Mouse (Mus musculus) ES-E14 (cell line): ENCODE results near the gene Rgs10.

Source experiments
- HCFC1 ChIP-seq: IDR thresholded peaks from 2 replicates; pipeline ENCODE4 v1.6.1; 2012; ENCODE audit warnings: low read length, inconsistent platforms, borderline replicate concordance; ENCODE audit not compliant: insufficient read depth
- MAFK ChIP-seq: IDR thresholded peaks from 2 replicates; pipeline ENCODE4 v1.6.1; 2014; ENCODE audit warnings: mild to moderate bottlenecking, low read depth, low read length, inconsistent platforms; ENCODE audit not compliant: insufficient read depth
- ZNF384 ChIP-seq: IDR thresholded peaks from 2 replicates; pipeline ENCODE4 v1.6.1; 2012; ENCODE audit warnings: low read depth, low read length, inconsistent platforms

DNA sequence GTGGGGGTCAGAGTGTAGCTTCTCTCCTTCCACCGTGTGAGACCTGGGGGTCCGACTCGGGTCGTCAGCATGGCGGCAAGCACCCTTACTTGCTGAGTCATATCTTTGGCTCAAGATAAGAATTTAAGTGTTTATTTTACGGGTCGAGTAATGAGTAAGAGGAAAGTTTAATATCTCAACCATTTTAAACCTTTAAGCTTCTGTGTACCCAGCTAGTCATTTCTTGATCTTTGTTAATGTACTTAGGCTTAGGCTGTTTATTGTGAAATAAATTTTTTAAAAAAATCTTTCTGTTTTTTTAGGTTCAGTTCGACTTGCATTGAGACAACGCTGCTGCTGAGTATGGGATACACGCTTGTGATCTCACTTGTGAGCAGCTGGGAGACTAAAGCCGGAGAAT lies 54.0 kb downstream of the Rgs10 start:
- no peak for TF ChIP-seq MAFK
- TF ChIP-seq HCFC1: no peak
- TF ChIP-seq ZNF384: no peak
